Mouse (Mus musculus): ENCODE measurements around the gene Srsf11. TPM values are rescaled to one million over a fixed set of nuclear protein-coding genes. Genes with fewer than 3 reads are reported as not detected.
A peak's percentile ranks its signal among the peaks of the same experiment; 100 is the strongest.

The Srsf11 gene
- 10 to 100 TPM; 46.9 to 52.2 TPM for total RNA-seq (2021)
- long read RNA-seq, experiment 1, transcript Srsf11-204 (13 exons, 3,106 nt): major isoform, 12 of 30 reads
- long read RNA-seq, experiment 1, partial matches to known transcripts: 3 of 30 reads
- long read RNA-seq, experiment 1, other reads (novel, unspliced or antisense): 11 of 30 reads
- long read RNA-seq, experiment 2, transcript Srsf11-204 (13 exons, 3,106 nt): major isoform, 24 of 42 reads
- long read RNA-seq, experiment 2, partial matches to known transcripts: 6 of 42 reads
- long read RNA-seq, experiment 2, other reads (novel, unspliced or antisense): 5 of 42 reads

DNA sequence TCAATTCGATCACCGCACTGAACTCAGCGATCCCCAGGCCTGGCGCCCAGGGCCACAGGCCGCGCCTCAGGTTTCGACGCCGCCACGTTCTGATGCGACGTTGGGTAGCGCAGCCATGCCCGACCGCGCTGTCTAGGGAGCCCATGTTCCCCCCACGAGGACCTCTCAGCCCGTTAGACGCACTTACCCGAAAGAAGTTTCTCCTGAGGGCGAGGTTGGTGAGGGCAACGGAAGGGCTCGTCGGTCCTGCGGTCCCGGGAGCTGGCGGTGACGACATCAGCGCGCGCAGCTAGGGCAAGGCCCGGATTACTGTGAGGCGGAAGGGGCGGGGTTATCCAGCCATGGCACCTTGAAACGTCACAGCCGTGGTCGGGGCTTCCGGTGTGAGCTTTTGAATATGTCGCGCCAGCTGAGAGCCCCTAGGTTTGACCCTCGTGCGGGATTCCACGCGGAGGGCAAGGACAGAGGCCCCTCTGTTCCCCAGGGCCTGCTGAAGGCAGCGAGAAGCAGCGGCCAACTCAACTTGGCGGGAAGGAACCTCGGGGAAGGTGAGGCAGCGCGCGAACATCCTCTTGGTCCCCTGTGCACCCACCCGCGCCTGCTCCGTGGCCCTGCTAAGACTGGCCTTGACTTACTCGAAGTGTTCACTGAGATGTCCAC lies at the start of gene Srsf11, which contains the start of gene Lrrc40:
Gene Srsf11 (minus strand): TSS at position 311 of the 660 bp plus-strand sequence.
Gene Lrrc40 (plus strand): TSS at position 334 of the 660 bp plus-strand sequence.
- intact Hi-C loops (cut with DNase I; ENCODE audit: low total_unique reads): loop anchor here (5.0 kb wide), 1 partner anchor 89 kb away; the partner anchor contains the start of gene Ankrd13c
- peak; percentile 95 for DNase-seq

DNA sequence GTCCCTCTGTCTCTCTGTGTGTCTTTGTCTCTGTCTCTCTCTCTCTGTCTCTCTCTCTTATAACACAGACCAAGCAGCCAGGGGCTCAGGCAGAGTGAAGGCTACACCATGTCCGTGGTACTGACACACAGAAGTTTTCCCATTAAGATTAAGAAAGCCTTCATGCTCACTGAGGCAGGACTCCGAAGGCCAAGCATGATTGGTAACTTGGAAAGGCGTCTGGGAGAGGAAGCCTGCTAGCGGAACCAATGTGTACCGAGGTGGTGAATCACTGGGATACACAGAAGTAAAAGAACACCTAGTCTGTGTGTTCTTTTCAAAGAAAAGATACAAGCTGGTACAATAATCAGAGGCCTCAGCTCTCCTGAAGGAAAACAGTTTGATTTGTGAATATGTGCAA lies 41.4 kb upstream of the Srsf11 start:
- intact Hi-C loops (cut with DNase I; ENCODE audit: low total_unique reads): loop anchor here (5.0 kb wide), 1 partner anchor 201 kb away; no protein-coding TSS in a partner anchor

DNA sequence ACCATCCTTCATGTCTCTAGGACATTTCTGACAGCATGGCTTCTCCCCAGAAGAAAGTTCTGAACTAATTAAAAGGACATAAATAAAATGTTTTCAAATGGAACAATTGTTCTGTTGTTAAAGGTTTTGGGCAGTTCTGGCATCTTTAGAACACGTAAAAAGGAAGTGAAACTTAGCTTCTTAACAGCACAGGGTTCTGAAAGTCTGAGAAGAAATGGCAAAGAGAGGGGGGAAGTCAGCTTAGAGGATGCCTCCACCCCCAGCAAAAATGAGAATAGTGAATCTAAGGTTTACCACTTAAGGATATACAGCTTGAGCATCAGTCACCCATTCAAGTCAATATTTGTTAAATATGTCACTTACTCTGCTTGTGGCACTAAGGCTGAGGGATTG lies 40.9 kb upstream of the Srsf11 start:
- DNase-seq: no peak
- intact Hi-C loops (cut with DNase I; ENCODE audit: low total_unique reads): loop anchor here (5.0 kb wide), 1 partner anchor 200 kb away; no protein-coding TSS in a partner anchor

More for the DNA sequence above, 41.4 kb upstream of the Srsf11 start:
- no peak for DNase-seq

DNA sequence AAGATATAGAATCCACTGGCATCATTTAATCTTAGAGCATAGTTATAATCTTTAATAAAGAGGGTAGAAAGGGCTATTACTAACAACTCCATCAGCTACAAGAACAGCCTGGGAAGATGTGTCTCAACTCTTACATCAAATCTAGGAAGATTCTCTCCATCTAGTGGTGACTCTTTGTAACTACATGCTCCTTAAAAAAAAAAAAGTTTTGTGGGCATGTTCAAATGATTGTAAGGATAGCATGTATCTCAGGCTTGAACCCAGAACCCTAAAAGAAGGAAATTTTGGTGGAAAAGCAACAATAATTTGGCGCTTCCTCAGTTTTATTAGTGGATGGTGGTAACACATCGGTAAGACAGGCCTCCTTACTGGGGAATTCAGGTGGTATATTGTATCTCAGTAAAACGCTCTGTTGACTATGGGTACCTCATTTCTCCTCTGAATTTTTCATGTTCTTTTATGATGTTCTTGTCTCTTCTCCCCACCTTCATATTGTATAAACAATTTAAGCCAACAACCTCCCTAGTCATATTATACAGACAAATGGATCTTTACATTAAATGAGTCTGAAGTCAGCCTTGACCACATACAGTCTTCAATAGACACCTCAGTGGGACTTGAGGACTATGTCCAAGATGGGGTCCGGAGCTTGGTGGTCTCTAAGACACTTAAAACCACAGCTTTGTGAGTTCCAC lies 40.4 kb upstream of the Srsf11 start:
- intact Hi-C loops (cut with DNase I; ENCODE audit: low total_unique reads): loop anchor here (5.0 kb wide), 1 partner anchor 200 kb away; no protein-coding TSS in a partner anchor
- DNase-seq: no peak

DNA sequence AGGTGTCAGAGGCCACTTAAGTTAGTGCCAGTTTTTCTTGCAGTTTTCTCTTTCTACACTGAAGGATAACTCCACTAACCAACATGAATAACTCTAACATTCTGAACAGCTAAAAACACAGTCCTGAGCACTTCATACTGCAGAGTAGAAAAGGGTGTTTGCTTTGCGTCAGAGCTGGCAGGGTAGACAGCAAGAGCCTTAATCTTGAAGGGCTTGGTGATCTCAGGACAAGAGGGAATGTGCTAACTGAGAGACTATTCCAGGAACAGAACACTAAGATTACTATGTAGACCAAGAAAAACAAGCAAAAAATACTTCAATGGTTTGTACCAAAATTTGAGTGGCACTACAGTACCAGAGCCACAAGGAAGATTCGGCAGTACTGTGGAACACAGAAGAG lies 38.6 kb upstream of the Srsf11 start:
- no peak for DNase-seq
- intact Hi-C loops (cut with DNase I; ENCODE audit: low total_unique reads): loop anchor here (5.0 kb wide), 1 partner anchor 198 kb away; no protein-coding TSS in a partner anchor

DNA sequence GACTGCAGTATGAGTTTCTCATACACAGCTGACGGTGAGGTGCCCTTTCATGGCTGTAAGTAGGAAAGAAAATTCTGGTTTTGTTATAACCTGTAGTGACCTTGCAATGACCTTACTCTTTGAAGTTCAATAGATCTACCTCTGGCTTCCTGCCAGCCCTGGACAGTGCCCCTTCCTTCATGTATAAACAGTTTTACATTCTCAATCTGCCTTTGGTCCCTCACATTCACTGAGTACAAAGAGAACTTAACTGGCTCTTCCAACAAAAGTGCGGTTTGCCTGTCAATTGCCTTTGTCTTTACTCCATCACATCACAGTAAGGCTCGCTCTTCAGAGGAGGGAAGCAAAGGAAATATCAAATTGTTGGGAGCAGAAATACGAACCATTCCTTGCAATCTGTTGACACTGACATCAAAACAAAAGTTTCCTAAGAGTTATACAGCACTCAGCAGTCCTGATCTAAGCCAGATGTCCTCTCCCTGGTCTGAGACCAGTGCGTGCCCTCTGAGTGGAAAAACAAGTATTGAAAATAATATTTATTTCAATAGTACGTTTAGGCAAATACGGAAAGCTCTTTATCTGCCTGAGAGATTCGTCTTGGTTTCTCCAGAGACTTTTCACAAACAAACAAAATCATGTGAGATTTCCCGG lies 32.3 kb upstream of the Srsf11 start:
- DNase-seq: no peak
- intact Hi-C loops (cut with DNase I; ENCODE audit: low total_unique reads): no loop called here

DNA sequence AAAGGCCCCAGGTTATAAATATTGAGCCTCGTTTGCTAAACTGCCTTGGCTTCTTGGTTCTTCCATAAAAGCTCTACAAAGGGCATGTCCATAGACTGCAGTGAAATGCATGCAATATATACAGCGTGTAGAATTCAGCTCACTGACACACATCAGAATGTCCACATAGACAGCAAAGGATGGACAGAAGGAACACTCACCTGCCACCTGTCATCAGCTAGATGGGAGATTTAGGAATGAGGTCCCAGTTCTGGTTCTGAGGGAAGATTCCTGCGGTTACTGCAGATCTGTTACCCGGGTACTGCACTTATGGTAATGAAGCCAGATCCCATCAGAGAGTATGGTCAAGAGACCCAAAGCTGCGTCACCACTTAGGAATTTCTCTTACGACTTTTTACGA lies 31.5 kb upstream of the Srsf11 start:
- DNase-seq: no peak
- intact Hi-C loops (cut with DNase I; ENCODE audit: low total_unique reads): no loop called here

DNA sequence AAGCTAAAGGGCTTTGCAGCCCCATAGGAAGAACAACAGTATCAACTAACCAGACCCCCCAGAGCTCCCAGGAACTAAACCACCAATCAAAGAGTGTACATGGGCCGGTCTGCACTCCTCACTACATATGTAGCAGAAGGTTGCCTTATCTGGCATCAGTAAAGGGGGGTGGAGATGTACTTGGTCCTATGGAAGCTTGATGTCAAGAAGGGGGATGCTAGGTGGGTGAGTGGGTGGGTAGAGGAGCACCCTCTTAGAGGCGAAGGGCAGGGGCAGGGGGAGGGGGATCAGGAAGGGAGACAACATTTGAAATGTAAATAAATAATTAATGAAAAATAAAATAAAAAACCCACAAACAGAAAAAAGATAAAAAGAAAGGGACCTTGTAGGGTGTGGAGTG lies 28.8 kb upstream of the Srsf11 start:
- intact Hi-C loops (cut with DNase I; ENCODE audit: low total_unique reads): no loop called here
- no peak for DNase-seq

DNA sequence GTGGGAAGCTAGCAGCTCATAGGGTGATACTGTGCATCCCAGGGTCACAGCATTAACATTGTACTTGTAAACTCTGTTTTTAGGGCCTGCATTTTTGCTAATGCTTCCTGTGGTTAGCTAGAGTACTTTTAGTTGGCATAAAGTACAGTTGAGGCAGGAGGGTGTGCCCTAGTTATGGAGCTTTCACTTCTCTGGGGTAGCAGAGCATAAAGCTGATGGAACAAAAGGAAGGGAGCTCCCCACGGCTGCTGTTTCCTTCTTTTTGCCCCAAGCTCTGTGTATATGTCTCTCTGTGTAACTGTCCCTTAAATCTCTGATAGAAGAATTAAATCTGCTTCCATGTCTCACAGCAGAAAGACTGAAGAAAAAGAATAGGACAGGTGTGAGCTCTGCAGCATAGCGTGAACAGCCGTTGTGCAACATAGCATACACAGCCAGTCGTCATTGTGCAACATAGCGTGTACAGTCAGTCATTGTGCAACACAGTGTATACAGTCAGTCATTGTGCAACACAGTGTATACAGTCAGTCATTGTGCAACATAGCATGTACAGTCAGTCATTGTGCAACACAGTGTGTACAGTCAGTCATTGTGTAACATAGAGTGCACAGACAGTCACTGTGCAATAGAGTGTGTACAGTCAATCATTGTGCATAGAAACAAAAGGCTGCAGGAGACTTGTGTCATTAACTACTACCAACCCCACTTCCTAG lies 25.5 kb upstream of the Srsf11 start:
- intact Hi-C loops (cut with DNase I; ENCODE audit: low total_unique reads): no loop called here
- DNase-seq: no peak

DNA sequence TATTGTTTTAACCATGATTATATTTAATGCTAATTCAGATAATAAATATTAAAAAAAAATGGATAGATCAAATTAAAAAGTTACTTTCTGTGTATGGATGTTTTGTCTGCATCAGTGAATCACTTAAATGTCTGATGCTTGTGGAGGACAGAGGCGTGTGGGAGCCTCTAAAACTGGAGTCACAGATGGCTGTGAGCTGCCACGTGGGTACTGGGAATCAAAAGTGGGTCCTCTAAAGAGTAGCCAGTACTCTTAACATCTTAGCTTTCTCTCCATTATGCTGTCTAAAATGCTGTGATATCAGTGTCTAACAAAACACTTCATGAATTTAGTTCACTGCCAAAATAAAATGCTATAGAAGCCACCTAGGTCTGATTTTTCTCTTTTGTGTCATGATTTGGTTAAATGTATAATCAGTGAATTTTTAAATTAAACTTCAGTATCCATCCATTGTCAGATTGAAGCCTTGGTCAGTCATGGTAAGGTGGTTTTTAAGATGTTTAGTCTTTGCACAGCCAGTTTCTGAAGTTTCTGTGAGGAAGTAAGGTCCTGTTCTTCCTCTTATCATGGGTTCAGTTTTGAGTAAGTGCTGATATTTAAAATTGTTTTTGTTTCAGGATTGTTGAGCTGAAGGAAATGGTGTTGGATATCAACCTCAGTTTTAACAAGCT lies 24.3 kb upstream of the Srsf11 start:
- intact Hi-C loops (cut with DNase I; ENCODE audit: low total_unique reads): no loop called here
- no peak for DNase-seq

DNA sequence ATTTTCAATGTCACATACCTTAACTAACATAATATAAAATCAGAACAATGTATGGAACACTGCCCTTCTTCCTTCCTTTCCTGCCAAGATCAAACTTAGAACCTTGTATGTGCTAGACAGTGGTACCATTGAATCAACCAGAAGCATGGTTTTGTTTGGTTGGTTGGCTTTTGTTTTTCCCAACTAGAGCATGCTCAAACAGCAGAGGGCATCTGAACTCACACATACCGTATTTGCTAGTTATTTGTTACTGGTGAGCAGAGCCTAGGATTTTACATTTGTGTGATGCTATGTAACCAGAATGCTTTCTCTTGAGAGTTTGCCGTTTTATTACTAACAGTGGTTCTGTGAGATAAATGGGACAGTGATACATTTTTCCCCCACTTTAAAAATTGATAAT lies 13.1 kb upstream of the Srsf11 start:
- no peak for DNase-seq
- intact Hi-C loops (cut with DNase I; ENCODE audit: low total_unique reads): no loop called here

DNA sequence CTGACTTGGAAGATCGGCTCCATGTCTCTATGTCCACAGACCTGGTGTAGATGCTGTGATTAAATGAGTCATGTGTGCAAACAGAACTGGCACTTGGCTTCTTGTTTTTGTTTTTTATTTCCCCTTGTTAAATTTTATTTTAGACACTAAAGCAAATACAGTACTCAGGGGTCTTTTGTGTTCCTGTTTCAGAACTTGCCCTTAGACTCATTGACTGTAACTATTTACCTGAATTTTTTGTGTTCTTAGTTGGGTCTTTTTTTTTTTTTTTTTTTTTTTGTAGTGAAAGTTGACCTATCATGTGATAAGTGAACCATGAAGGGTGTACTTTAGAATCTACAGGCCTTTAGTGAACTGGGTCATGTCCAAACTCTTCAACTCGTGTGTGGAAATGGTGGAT lies 4.3 kb upstream of the Srsf11 start:
- intact Hi-C loops (cut with DNase I; ENCODE audit: low total_unique reads): no loop called here
- DNase-seq: no peak

DNA sequence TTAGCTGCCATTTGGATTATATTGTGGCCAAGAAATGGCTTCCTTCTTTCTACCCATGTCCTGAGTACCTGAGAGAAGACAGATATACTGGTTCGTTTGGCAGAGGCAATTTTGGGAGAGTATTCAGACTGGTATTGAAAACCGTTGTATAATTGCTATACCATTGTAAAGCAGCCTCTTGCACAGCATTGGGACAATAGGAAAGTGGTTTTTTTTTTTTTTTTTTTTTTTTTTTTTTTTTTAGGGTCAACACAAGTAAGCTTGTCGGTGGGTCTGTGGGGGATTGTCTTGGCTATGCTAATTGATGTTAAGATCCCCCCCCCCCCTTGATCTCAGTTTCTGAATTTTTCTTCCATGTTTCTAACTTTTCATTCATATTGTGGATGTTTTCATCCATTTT lies 1.7 kb upstream of the Srsf11 start:
- intact Hi-C loops (cut with DNase I; ENCODE audit: low total_unique reads): loop anchor here (5.0 kb wide), 1 partner anchor 91 kb away; the partner anchor contains the start of gene Ankrd13c
- no peak for DNase-seq

DNA sequence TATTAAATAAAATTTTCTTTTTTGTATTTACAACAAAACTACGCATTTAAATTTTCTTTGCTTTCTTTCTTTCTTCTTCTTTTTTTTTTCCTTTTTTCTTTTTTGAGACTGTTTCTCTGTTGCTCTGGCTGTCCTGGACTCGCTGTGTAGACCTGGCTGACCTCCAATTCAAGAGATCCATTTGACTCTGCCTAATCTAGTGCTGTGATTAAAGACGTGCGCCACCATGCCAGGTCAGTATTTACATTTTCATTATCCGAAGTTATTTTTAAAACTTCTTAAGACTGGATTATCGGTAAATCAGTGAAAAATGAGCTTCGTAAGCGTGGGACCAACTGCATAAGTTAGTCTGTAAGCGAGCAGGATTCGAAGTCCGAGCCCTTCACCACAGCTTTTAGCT lies 573 bp downstream of the Srsf11 start:
- DNase-seq: no peak

DNA sequence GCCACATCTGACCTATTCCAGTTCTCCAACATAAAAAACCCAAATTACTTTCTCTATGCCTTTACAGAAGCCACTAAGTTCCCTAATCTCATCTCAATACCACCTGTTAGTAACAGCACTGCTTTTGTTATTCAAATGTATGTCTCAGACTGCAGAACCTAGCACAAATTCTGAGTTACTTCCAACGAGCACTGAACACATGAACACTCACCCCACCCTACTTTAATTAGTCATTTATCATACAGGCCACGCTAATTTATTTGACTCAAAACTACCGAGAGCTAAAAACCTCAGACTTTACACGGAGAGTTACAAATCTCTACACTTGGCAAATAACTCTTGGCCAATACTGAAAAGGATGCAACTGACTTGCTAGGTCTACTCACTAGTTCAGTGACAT lies 4.3 kb downstream of the Srsf11 start:
- intact Hi-C loops (cut with DNase I; ENCODE audit: low total_unique reads): no loop called here
- no peak for DNase-seq

More for the DNA sequence above, 573 bp downstream of the Srsf11 start:
- intact Hi-C loops (cut with DNase I; ENCODE audit: low total_unique reads): loop anchor here (5.0 kb wide), 1 partner anchor 89 kb away; the partner anchor contains the start of gene Ankrd13c

DNA sequence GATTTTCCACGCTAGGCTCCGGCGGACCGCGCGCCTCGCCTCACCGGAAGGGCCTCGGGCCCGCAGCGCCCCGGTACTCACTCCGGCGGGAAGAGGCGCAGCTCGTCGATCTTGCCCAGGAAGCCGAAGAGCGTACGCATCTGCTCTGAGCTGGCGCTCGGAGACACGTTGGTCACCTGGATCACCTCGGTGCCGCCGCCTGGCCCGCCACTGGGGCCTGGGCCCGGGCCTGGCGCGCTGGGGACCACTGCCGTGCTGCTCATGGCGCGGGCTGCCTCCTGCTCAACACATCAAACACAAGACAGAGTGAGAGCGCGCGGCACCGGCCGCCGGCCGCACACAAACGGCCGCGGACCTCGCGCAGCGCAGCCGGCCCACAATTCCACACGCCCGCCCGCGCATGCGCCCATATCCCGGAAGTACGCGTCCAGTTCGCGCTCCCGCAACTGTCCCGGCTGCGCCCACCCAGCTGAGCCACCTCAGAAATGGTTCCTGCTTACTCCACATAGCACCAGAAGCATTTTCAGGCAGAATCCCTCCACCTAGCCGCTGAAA lies 5.0 kb downstream of the Srsf11 start:
- DNase-seq: peak; percentile 91
- intact Hi-C loops (cut with DNase I; ENCODE audit: low total_unique reads): no loop called here

DNA sequence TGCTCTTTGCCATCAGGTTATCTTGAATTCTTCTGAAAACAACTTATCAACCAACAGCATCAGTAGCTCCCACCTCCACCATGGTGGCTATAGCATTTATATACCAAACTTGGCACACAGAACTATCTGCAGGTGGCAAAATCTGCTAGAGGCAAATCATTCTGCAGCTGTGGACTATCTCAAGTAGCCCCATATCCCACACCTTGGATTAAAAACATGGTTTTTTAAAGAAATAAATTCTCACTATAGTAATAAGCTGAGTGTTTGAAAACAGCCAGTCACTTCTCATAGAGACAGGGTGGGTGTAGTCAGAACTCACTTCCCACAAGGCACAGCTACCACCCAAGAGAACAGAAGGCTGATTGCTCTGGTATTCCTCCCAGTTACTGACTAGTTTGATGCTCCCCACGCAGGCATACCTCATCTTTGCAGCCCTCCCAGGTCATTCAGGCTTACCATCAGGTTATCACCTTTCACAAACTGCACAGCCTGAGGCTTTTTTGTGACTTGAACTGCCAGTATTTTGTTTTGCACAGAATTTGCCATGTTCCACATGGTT lies 26.6 kb downstream of the Srsf11 start:
- DNase-seq: no peak
- intact Hi-C loops (cut with DNase I; ENCODE audit: low total_unique reads): no loop called here

DNA sequence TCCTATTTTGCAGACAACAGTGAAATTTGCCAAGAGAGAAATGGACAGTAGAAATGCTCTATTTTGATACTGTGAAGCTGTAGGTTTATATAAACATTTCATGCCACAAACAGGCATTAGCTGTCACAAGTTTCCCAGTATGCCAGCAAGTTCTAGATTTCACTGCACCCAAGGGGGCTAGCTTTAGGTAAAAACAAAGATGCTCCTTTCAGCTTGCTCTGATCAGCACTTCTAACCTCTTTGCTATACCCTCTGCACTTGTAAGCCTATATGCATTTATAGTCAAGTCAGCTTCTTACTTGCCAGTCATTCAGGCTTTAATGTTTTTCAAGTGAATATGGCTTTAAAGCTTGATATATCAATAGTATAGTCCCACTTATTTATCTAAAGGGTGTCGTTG lies 27.8 kb downstream of the Srsf11 start:
- no peak for DNase-seq

More for the DNA sequence above, 27.8 kb downstream of the Srsf11 start:
- intact Hi-C loops (cut with DNase I; ENCODE audit: low total_unique reads): no loop called here
